Mouse (Mus musculus) heart, adult 8-10 months (tissue): ENCODE results near the gene Methig1. TPM values are rescaled to one million over a fixed set of nuclear protein-coding genes. Genes with fewer than 3 reads are reported as not detected.
"Not testable (repeated sequence)": the region's sequence is repeated elsewhere in the genome, so short reads cannot be mapped to it uniquely, and the experiment has no call there.

Experiments
- DNase-seq: peaks from one replicate; pipeline ENCODE4 v3.0.0; 2022; ENCODE audit warnings: low spot score
- total RNA-seq, 4 experiments: library from RNA; stranded (reverse); gene quantifications; 2 replicates each; pipeline ENCODE4 v1.2.4; 2022

The Methig1 gene
- total RNA-seq, 4 experiments from 2014 or later = 0.66 TPM; not detected in 3

DNA sequence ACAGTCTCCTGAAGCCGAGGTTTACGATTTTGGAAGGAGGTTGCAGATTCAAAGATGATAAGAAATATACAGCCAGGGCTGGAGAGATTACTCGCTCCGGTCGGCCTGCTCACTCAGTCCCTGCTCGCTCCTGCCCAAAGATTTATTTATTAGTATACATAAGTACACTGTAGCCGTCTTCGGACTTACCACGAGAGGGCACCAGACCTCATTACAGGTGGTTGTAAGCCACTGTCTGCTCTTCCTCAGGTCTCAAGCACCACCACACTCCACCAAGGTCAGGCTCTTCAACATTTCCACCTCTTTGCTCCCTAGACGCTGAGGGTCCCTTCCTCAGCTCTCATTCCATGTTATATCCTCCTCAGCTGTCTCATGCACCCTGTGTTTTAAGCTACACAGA, 15.1 kb upstream of the Methig1 start:
- peak; percentile 38 for DNase-seq

DNA sequence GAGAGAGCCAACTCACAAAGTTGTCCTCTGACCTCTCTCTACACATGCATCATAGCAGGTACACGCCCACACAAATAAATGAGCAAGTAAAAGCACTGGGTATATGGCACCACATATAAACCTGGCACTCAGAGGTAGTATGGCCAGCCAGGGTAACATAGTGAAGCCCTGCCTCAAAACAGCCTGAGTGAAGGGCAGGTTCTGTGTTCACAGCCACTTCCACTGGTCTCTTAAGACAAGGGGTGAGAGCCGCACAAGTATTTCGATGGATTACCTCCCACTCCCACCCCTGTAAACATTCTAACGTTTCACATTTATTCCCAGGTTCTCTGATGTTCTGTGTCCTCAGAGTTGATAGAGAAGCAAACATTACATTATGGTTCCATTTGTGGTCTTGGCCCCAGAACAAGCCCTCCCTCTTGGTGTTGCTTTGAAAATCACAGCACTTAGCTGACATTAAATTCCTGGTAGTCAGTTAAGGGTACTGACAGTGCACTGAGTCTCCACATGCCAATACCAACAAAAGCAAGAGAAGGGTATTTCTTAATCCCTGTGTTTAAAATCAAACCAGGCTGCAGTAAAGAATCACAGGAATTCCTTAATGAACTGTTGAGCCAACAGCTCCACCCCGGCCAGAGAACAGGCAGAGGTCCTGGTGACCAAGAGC, 11.5 kb upstream of the Methig1 start:
- DNase-seq = not testable (repeated sequence)

DNA sequence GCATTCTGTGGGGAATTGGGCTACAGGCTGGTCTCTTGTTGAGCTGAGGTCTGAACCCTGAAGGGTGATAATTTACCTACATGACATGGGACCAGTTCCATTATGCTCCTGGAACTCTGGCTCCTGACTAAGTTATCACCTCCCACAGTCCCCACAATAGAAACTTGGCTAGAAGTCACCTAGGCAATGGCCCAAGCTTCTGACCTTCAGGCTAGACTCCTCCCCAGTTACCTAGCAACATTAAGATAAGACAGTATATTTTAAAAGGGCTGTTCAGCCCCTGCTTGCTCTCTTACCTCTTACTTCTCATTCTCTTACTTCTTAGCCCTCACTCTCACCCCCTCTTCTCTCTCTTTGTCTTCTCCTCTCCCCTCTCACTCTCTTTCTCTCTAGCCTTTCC, 7.5 kb upstream of the Methig1 start:
- peak; percentile 69 for DNase-seq

DNA sequence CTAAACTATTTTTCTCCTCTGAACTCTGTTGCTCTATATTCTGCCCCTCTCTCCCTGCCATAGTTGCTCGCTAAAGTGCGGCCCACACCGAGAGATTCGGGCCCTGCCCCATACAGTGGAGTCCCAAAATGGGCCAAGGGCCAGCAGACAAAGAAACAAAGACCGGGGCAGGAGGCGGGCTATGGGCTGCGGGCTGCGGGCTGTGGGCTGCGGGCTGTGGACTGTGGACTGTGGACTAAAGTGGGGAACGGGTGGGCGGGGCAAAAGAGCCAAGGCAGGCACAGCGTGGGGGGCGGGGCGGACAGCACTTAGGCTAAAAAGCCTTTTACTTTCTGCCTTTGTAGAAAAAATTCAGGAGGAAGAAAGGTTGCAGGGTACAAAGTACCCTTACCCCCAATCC, 6.2 kb upstream of the Methig1 start:
- DNase-seq = no peak

DNA sequence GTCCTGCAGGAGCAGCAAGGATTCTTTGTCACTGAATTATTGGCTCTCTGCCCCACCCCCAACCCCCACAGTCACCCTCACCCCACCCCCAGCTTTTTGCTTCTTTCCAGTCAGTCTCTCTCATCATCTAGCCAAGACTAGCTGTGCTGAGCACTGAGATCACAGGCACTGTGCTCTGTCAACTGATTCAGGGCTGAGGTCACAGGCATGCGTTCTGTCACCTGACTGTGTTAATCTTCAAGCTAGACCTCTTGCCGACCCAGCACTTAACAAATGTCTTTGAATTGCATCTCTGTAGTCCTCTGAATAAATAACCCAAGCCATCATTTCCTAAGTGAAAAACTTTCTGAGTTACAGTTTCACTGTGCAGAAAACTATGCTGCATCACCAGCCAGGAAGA, 3.5 kb upstream of the Methig1 start:
- no peak for DNase-seq

DNA sequence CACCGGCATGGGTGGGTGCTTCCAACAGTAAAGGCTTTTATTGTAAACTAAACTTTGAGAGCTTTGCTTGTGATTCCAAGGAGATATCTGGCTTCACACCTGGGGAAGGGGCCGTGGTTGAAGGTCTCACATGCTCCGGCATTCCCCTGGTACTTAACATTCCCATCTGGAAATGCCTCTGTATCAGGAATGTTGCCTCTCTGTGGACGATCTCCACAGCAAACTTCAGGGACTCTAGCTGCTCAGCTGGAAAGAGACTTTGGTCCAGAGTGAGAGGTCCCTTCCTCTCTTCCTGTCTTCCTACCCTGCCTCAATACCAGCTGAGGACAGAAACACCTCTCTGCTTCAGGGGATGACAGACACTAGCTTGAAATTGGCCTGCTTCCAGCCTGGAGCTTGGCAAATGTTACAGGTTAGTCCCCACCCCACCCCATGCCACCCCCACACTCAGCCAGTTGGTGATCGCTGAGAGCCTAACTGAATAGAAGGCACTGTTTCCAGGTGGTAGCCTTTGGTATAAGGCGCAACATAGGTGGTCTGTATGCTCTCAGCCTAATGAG, 1.4 kb upstream of the Methig1 start:
- no peak for DNase-seq

DNA sequence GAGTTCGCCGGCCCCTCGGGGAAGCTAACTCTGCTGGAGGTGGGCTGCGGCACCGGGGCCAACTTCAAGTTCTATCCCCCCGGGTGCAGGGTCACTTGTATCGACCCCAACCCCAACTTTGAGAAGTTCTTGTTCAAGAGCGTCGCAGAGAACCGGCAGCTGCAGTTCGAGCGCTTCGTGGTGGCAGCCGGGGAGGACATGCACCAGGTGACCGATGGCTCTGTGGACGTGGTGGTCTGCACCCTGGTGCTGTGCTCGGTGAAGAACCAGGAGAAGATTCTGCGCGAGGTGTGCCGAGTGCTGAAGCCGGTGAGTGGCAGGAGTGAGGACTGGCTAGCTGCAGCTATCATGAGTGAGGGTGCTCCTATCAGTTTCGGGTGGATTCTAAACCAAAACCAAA, 450 bp downstream of the Methig1 start:
- DNase-seq = not testable (repeated sequence)

DNA sequence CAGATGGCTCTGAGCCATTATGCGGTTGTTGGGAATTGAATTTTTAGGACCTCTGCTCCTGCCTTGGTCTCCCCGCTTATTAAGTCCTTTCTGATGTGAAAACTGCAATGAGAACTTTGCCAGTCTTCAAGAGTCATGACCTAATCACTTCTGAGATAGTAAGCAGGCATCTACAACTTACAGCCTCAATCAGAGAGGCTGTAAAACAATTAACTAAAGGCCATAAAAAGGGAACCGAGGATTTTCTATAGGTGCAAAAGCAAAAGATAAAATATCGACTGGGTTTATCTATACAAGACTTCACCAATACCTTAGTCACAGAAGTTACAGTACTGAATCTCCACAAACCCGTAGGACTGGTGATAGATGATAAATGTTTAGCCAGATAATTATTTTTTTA, 2.9 kb downstream of the Methig1 start:
- DNase-seq = no peak

DNA sequence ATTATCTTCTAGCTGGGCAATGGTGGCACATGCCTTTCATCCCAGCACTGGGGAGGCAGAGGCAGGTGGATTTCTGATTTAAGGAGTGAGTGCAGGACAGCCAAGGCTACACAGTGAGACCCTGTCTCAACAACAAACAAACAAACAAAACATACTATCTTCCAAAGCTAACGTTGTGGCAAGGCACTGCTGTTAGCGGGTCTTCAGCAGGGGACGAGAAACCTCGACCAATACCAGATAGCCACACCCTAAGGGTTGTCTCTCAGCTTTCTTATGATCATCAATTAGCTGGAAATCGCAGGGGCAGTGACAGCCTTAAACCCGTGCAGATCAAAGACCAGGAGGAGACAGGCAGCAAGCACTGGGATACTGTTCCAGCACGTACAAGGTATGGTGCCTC, 11.3 kb downstream of the Methig1 start, which contains the start of gene Higd1c:
TSS of gene Higd1c (plus strand) at position 301 of the 400 bp plus-strand sequence.
- DNase-seq = no peak

DNA sequence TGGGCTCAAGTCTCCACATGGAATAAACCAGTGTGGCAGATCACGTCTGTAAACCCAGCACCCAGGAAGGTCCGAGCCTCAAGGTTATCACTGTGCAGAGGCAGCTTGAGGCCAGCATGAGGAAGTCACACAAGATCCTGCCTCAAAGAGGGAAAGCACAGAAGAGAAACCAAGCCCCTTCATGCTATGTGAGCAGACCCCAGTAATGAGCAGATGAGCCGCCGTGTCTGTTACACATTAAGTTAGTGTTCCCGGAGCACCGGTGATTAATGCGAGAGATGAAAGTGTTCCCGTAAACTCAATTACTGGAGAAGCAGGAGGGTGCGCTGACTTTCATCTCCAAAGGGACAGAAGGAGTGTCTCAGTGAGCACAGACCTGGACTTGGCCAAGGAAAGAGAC, 13.0 kb downstream of the Methig1 start:
- not testable (repeated sequence) for DNase-seq

DNA sequence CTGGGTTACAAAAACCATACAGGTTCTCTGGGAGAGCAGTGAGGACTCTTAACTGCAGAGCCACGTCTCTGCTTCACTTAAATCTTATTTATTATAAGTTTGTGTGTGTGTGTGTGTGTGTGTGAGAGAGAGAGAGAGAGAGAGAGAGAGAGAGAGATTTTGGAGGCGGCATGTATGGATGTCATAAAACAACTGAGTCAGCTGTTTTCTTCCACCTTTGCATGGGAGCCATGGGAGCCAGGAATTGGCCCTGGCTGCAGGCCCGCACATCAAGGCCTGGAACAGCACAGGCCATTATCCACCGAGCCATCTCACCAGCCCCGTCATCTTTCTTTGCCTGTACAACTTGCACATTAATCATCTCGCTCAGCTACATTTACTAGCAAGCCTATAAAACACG, 14.2 kb downstream of the Methig1 start:
- DNase-seq = no peak

DNA sequence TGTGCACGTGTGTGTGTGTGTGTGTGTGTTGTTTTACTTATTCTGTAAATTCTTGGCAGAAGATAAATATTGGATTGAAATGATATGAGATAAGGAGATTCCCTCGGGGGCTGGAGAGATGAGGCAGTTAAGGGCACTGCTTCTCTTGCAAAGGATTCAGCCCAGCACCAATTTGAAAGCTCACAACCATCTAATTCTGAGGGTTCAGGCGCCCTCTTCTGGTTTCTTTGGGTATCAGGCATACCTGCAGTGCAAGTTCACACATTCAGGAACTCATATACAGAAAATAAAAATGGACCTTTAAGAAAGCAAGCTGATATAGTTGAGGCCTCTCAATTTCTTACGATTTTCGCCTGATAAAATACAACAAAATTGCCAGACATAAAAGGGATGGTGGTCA, 22.1 kb downstream of the Methig1 start:
- peak; percentile 44 for DNase-seq

DNA sequence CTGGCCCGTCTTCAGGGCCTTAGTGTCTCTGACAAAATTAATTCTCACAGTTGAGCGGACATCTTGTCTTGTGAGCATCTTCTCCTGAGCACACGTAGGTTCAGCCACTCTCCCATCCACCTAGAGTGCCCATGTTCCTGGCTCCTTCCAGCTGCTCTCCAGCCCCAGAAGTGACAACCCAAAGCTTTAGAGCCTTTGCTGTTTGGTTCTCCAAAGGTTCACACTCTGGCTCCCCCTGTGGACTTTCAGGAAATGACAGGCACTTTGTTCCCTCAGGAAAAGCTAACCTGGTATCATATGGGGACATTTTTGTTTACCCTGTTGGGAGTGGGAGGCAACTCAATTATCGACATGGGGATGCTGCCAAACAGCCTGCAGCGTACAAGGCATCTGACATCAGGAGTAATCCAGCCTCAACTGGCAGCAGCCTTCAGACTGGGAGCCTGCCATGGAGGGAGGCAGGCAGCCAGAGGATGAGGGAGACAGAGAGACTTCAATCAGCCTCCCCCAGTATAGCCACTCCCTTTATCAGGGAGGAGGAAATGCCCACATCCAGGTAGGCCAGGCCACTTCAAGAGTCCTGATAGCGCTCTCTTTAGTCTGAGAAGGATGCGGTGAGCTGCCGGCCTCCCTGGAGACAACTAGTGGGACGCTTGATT, 25.0 kb downstream of the Methig1 start:
- DNase-seq = not testable (repeated sequence)

DNA sequence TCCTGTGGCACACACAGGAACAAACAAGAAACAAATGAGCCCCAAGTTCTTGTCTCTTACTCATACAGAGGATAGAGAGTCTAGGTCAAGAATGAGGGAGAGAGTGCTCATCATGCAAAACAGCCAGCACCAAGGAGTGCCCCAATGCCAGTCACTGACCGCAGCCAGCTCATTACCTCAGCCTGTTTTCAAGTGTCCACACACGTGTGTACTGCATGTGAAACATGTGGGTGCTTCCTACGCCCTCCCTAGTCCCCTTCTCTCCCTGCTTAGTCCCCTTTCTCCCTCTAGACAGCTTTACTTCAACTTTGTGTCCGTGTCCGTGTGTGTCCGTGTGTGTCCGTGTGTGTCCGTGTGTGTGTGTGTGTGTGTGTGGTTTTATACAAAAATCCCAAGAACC, 26.7 kb downstream of the Methig1 start:
- DNase-seq = no peak

DNA sequence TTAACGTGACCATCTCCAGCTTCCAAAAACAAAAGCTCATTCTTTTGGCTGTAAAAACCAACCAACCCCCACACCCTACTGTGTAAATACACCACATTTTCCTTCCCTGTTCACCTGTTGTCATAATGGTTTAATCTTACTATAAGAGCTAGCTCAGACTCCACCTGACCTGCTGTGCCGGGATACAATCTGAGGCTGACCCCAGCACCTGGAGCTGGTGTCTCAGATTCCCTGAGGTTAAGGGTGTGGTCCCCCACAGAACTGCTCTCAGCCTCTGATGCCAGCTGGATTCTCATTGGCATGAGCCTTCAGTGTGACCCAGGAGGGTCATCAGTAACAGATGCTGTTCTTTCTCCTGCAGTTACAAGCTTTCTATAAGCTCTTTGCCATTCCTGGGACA, 27.2 kb downstream of the Methig1 start:
- DNase-seq = no peak

DNA sequence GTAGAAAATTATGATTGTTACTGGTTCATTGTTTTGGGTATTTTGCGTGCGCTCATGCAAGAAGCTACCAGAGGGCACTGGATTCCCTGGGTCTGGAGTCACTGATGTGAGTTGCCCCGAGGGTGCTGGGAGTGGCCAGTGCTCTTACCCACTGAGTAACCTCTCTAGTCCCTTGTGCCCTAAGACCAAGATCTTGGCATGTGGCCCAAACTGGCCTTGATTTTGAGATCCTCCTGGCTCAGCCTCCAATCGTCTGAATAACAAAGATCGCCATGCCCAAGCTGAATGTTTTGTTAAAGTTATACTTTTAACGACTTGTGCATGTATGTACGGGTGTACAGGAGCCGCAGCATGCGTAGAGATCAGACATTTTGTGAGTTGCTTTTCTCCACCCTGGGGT, 32.8 kb downstream of the Methig1 start:
- DNase-seq = no peak

DNA sequence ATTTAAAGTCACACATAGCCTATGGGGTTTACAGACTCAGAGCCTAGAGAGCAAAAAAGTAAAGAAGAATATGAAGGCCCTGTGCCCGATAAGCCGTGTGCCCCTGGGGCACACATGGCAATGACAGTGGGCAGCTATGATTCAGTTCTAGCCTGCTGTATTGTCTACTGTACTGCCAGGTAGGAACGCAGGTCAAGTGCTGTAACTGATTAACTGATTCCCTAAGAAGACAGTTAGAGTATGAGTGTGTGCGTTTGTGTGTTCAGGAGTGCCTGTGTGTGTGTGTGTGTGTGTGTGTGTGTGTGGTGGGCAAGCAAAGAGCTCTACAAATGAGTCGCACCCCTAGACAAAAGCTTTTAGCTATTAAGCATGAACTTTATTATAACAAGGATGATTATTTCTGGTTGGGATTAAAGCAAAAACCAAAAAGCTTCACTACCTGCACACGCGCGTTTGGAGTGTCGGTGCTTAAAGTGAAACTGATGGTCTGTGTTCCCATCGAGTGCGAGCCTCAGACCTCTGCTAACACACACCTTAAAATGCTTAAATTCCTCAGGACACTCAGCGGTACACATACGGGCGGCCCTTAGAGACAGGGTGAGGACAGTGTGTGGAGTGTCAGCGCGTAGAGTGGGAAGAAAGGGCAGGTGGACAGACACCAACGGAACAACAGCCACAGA, 34.7 kb downstream of the Methig1 start:
- no peak for DNase-seq

DNA sequence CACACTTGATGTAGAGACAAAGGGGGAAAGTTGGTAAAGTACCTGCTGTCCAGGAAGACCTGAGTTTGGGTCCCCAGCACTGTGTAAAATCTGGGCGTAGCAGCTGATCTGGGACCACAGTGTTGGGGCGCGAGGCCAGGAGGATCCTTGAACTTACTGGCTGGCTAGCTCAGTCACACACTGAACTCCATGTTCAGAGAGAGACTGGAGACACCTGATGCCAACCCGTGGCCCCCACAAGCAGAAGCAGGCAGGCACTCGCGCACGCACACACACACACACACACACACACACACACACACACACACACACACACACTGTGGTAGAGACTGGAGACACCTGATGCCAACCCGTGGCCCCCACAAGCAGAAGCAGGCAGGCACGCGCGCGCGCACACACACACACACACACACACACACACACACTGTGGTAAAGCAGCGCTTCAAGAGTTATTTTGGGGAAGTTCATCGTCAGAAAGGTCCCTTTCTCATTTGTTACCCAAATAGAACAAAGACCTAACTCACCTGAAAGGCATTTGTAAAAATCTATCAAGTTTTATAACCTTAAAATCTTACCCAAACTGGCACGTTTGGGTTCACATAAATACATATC, 35.4 kb downstream of the Methig1 start:
- DNase-seq = no peak

DNA sequence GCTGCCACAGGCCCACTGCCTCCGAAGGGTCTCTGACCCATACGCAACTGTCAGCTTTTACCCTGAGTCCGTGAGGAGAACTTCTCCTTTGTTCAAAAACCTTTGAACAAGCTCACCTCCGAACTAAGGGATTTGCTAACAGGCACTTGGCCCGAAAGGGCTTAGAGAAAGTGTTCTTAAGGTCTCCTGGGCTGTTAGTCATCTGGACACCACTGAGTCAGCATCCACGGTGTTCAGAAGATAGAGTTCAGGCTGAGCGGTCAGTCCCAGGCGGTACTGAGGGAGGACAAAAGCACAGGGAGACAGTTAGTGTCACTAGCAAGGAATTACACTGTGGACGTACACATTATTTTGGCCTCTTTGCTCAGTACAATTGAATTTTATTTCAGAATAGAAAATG, 35.9 kb downstream of the Methig1 start:
- DNase-seq = no peak

DNA sequence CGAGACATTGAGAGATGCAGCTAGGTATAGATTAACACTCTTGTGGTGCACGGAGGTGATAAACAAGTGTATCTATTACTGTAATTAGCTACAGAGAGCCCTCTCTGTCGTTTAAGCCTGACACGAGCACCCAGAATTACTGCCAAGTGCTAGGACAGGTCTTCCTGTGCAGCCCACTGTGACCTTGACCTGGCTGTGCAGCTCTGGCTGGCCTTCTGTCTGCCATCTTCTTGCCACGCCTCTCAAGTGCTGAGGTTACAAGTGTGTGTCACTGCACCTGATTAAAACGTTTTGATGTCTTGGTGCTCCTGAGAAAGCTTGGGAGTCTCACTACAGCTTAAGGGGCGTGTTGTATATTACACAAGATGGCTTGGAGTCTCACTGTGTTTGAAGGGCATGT, 38.1 kb downstream of the Methig1 start:
- DNase-seq = no peak

DNA sequence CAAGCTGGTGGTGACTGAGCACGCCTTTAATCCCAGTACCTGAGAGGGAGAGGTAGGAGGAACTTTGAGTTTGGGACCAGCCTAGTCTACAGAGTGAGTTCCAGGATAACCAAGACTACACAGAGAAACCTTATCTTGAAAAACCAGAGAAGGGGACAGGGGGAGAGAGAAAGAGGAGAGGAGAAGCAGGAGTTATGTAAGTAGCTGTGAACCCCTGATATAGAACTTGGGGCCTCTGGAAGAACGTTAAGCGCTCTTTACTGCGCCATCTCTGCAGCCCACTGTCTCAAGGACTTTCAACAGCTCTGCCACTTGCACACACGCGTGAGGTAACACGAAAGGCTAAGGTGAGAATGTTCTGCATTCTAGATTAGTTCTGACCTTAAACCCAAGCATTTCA, 38.6 kb downstream of the Methig1 start:
- no peak for DNase-seq

DNA sequence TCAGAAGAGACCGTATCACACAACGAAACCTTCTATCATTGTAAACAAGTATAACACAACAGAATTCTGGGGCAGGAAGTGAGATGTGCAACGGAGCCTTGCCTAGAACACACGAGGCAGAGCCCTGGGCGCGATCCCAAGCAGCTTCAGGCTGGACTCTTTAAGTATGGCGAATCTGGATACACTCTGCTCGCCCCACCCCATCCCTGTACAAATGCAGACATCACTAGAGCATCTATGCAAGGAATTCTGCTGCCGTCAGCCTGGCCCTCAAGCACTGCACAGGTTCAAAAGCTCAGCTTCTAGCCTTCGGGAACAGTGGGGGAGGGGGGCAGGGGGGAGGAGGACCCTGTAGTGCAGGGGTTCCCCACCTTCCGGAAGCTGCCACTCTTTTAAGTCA, 40.1 kb downstream of the Methig1 start:
- DNase-seq = no peak
